Mouse (Mus musculus) liver, adult 2 months (tissue): ENCODE results near the gene Slc16a3.

Experiments
- CTCF ChIP-seq: fragments of 200-500 bp; IDR thresholded peaks from 2 replicates; pipeline ENCODE4 v1.5.1; 2011; ENCODE audit warnings: low read depth, low read length, control low read depth
- POLR2A ChIP-seq: fragments of 200-500 bp; IDR thresholded peaks from 2 replicates; pipeline ENCODE4 v1.6.1; 2011; ENCODE audit warnings: low read length, control low read depth; ENCODE audit not compliant: insufficient read depth; ENCODE audit errors: extremely low read depth

DNA sequence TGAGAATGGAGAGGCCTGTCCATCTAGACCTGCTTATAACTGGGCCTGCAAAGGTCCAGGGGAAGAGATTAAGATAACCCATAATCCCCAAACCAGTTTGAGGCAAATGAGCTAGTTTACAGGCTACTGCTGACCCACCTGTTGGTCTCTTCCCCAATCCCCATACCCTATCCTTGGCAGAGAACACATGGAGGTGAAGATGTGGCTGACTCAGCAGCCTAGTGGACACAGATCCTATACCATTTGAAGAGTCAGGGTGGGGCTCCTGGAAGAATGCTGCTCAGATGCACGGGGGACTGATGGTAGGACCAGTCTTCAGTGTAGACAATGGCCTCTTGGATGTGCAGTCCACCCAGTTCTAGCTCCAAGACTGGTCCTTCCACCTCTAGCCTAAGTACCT lies 12.0 kb downstream of the Slc16a3 start:
- TF ChIP-seq POLR2A (no peak), CTCF (no peak)
